Mouse (Mus musculus): ENCODE measurements at regions not wholly inside any gene's neighbourhood (a gene's known extent, or its start where the extent isn't known, plus 50 kb on each side); places are given as distances from the start of the nearest gene placed in this dataset.

- no peak for DNase-seq
Observed at GRCm38 (mm10) chr3:133751011-133751410, 206.1 kb upstream of the Tet2 start.

DNA sequence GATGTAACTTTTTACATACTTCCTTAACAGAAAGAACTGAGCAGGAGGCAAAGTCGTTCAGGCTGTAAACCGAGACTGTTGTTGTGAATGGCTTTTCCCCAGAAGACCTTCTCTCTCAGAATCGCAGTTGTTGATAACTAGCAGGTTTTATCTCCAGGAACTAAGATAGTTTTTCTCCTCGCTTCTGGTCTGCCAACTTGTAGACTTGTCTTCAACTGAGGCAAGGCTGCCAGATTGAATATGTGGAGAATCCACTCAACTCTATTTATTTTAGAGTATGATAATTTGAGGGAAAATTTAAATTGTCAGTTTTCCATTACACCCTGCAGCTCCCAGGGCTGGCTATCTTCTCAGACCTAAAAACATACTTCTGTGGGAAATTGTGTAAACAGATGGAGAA lies 206.6 kb upstream of the Tet2 start:
- no peak for DNase-seq

GRCm38 (mm10) chr3:133753041-133753440 lies 208.1 kb upstream of the Tet2 start:
- no peak for DNase-seq

- peak; percentile 13 for DNase-seq
Observed at GRCm38 (mm10) chr3:133754006-133754910, 209.3 kb upstream of the Tet2 start.

DNA sequence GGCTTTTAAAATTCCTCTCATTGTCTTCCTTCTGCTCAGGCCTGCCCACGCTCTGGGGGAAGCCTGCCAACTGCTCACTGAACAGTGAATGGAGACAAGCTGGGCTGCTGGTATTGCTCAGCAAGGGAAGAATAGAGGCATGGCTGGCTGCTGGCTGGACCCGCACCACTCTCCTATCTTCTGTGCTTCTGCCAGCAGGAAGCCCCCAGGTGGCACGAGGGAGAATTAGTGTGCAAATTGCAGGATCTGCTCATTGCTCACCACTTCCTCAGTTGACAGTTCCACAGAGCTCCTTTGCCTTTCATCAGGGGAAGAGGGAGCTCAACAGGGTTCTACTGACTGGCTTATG lies 209.9 kb upstream of the Tet2 start:
- peak; percentile 93 for DNase-seq

GRCm38 (mm10) chr3:133757756-133758420 lies 212.9 kb upstream of the Tet2 start:
- peak; percentile 35 for DNase-seq

GRCm38 (mm10) chr3:133758421-133758820 lies 213.5 kb upstream of the Tet2 start:
- no peak for DNase-seq

- DNase-seq: no peak
Observed at GRCm38 (mm10) chr3:133759611-133760010, 214.7 kb upstream of the Tet2 start.

DNA sequence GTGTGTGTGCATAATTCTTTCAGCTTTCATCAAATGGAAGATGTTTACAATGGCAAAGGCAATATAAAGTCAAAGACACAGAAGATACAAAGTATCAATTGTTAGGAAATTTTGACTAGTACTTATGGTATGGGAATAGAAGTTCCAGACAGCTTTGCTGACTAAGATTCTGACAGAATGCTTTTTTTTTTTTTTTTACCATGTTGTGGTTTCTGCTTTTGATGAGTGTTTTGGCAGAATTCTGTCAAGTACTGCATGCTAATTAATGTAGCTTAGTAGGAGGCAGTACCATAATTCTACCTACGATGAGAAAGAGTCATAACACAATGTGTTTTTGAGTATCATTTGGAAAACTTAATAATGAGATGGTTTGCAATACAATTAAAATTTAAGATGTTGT lies 215.3 kb upstream of the Tet2 start:
- DNase-seq: no peak

GRCm38 (mm10) chr3:133763721-133764120 lies 218.8 kb upstream of the Tet2 start:
- DNase-seq: no peak

DNA sequence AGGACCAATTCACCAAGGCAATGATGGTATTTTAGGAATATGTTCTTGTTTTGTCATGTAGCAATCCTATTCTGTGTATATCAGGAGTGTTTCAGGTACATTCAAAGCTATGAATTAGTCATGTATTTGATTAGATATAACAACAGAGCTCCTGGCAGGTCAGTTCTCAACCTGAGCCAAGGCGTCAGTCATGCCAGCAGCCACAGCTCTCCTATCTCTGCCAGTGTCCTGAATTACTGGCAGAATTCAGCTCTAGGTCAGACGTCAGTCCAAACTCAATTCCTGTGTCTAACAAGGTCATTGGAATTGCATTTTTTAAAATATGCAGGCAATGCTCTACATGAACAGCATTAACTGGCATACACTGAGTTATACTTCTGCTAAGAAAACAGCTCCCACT lies 228.6 kb upstream of the Tet2 start:
- DNase-seq: no peak

DNA sequence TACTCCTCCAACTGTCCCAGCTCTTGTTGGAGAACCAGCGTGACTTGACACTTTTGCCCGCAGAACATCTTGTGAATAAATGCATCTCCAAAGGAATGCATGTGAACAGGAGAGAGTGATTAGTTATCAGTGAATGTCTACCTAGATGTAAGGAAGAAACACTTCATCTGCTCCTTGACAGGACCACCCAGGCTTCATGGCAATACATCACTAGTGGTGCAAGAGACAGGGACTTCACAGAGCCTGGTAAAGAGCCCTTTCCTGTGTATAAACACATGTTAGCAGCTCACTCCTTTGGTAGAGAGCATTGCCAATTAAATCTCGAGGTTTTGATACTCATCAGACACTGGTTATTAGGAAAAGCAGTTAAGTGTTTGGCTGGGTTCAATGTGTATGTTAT lies 229.3 kb upstream of the Tet2 start:
- no peak for DNase-seq

DNA sequence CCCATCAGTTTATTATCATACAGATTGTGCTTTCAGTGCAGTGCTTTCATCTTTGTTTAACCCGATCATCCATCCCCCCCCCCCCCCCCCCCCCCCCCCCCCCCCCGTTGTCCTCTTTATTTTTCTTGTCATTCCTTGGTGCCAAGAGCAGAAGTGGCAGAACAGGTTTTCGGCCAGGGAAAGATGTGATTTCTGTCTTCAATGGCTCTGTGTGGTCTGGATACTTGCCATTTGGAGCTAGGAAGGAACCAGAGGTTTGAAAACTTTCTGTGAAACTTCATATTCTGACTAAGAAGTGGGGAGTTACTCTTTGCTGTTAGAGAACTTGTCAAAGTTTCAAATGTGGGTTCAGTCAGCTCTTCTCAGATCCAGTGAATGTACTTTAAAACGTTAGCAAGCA lies 231.1 kb upstream of the Tet2 start:
- no peak for DNase-seq

- no peak for DNase-seq
Observed at GRCm38 (mm10) chr3:133779161-133779789, 234.3 kb upstream of the Tet2 start.

DNA sequence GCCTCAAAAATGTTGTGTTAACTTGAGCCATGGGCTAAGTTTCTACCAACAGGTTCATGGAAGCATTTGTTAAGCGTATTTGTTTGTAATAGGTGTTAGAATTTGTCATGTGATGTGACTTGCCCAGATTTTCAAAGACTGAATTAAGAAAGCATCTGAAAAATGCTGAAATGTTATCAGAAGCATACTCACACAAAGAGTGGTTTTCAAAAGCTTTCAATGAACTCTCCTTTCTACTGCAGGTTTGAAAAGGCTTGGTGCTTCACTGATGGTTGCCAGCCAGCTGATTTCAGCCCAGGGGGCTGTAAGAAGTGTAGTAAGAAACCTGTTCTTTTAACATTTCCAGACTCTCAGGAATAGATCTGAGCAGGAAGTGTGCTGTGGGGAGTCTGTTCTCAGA lies 238.1 kb upstream of the Tet2 start:
- no peak for DNase-seq

DNA sequence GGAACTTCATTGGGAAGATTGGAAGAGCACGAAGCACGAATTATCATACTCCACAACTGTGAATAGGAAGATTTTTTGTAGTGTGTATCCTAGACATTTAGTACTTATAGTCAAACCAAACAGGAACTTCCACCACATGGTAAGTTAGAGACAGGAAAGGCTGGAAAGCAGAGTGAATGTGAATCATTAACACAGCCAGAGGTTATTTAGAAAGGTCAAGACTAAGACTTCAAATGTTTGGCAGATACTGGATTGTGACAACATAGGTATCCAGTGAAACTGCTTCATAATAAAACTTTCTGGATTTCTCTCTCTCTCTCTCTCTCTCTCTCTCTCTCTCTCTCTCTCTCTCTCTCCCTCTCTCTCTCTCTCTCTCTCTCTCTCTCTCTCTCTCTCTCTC lies 246.4 kb upstream of the Tet2 start:
- no peak for DNase-seq

DNA sequence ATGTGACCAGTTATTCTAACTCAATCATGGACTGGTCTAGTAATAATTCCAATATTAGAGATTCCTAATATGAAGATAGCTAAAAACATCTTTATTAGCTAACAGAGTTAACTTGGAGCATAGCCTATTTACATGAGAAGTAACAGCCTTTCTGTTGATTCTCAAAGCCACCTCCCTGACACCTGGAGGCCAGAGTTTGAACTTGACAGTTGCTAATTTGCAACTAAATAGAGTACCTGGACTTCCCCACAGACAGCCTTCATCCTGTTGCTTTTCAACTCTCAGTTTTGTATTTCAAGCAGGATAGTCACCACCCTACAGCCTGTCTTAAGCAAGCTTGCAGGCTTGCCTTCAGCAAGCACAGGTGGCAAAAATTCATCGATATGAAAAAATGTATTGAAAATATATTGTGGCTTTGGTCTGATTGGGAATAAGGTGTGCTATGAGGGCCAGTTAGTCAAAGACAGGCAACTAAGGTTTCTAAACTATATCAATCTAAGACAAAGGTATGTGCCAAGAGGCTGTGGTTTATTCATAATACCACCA lies 264.1 kb upstream of the Tet2 start:
- DNase-seq: no peak

DNA sequence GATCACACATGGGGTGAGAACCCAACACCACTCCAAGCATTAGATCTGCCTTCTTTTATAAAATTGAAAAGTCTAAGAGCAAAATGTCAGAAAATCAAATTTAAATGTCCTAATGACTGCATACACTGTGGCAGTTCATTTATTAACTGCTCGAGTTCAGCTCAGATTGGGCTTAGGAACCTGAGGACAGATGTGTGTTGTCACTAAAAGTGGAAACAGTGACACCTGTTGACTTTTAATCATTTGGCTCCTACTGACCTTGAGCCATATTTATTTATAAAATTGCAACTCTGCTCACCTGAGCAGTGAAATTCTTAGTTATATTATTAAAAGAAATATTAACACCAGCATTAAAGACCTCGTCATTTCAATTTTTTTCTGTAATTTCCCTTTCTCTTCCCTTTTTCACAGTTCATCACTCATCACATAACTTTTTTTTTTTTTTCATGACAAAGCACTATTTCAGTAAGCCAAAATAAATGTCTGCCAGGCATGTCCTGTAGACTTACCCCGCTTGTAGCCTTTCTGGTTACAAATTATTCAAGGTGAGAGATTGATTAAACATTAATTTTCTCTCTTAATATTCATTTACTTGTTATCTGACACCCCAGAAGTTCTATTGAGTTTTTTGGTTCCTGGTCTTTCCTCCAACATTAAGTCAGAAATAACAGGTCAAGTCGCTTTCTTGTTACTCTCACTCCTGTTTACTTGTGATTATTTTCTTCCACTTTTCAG lies 274.2 kb upstream of the Tet2 start:
- DNase-seq: no peak

GRCm38 (mm10) chr3:133833739-133834391 lies 288.9 kb upstream of the Tet2 start:
- DNase-seq: no peak

DNA sequence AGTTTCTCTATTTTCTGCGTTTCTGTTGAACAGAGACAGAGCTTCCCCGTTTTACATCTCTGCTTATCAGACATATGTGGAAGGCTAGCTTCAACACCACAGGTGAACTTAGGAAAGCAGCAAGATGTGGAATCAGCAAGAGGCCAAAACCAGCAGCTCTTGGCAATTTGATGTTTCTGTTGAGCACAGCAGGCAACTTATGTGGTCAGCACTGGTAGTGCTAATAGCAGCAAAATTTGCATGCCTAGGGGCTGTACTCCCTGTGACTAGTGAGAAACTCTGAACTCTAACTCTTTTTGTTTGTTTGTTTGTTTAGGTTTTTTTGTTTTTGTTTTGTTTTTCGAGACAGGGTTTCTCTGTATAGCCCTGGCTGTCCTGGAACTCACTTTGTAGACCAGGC lies 289.5 kb upstream of the Tet2 start:
- DNase-seq: no peak

- DNase-seq: no peak
Observed at GRCm38 (mm10) chr3:133846301-133846700, 301.4 kb upstream of the Tet2 start.

DNA sequence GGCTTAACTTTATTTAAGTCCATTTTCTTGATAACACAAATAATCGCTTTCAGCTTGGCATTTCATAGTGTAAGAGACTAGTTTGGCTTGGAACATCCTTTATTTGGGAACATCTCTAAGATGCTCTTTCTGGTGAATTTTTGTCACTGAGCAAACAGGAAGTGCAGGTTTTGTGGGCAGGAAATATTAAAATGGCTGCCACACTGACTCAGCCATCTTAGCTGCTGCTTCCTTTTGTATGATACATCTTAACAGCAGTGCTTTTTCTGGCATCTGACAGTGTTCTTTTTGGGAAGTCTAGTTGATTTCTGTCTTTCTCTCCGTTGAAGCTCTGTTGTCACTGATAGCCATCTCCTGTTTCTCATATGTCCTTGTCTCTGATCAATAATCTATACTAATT lies 329.4 kb upstream of the Tet2 start:
- DNase-seq: no peak

Measured in right cerebral cortex, adult 18-20 months (tissue).